Mouse (Mus musculus) liver, adult 2 months (tissue): ENCODE results near the gene Gper1.

Source experiments
- CTCF ChIP-seq: fragments of 200-500 bp; IDR thresholded peaks from 2 replicates; pipeline ENCODE4 v1.5.1; 2011; ENCODE audit warnings: low read depth, low read length, control low read depth
- POLR2A ChIP-seq: fragments of 200-500 bp; IDR thresholded peaks from 2 replicates; pipeline ENCODE4 v1.6.1; 2011; ENCODE audit warnings: low read length, control low read depth; ENCODE audit not compliant: insufficient read depth; ENCODE audit errors: extremely low read depth

- TF ChIP-seq POLR2A = no peak
- TF ChIP-seq CTCF = no peak
Observed at GRCm38 (mm10) chr5:139423026-139423865, at the start of gene Gper1.
